Mouse (Mus musculus): ENCODE data around the gene Cuta. TPM values are rescaled to one million over a fixed set of nuclear protein-coding genes. Genes with fewer than 3 reads are reported as not detected.

Cuta gene
- total RNA-seq, 2 experiments from 2014 or later, result 14.4 to 59.6 TPM

- ATAC-seq (replicated peaks; ENCODE audit: low FRiP score, poor library complexity, severe bottlenecking), result no peak
Observed at GRCm38 (mm10) chr17:26957872-26958271, 18.5 kb upstream of the Cuta start.

- ATAC-seq (replicated peaks; ENCODE audit: low FRiP score, poor library complexity, severe bottlenecking), result peak; percentile 83
Observed at GRCm38 (mm10) chr17:26956895-26957294, 17.5 kb upstream of the Cuta start.

- ATAC-seq (replicated peaks; ENCODE audit: low FRiP score, poor library complexity, severe bottlenecking), result peak; percentile 47; the same call in 1 of the 2 replicates
Observed at GRCm38 (mm10) chr17:26956309-26956708, 16.9 kb upstream of the Cuta start.

GRCm38 (mm10) chr17:26953726-26954125 lies 14.4 kb upstream of the Cuta start:
- no peak for ATAC-seq (replicated peaks; ENCODE audit: low FRiP score, poor library complexity, severe bottlenecking)

GRCm38 (mm10) chr17:26953201-26953600 lies 13.8 kb upstream of the Cuta start:
- no peak for ATAC-seq (replicated peaks; ENCODE audit: low FRiP score, poor library complexity, severe bottlenecking)

- no peak for ATAC-seq (replicated peaks; ENCODE audit: low FRiP score, poor library complexity, severe bottlenecking)
Observed at GRCm38 (mm10) chr17:26951952-26952877, 12.8 kb upstream of the Cuta start.

- ATAC-seq (replicated peaks; ENCODE audit: low FRiP score, poor library complexity, severe bottlenecking), result no peak
Observed at GRCm38 (mm10) chr17:26951406-26951805, 12.0 kb upstream of the Cuta start.

GRCm38 (mm10) chr17:26950560-26951288 lies 11.4 kb upstream of the Cuta start:
- no peak for ATAC-seq (replicated peaks; ENCODE audit: low FRiP score, poor library complexity, severe bottlenecking)

- ATAC-seq (replicated peaks; ENCODE audit: low FRiP score, poor library complexity, severe bottlenecking), result no peak
Observed at GRCm38 (mm10) chr17:26949866-26950265, 10.5 kb upstream of the Cuta start.

GRCm38 (mm10) chr17:26949051-26949577 lies 9.7 kb upstream of the Cuta start:
- ATAC-seq (replicated peaks; ENCODE audit: low FRiP score, poor library complexity, severe bottlenecking), result peak; percentile 48; the same call in 1 of the 2 replicates

GRCm38 (mm10) chr17:26948316-26949050 lies 9.1 kb upstream of the Cuta start:
- ATAC-seq (replicated peaks; ENCODE audit: low FRiP score, poor library complexity, severe bottlenecking), result peak; percentile 50; the same call in 1 of the 2 replicates

GRCm38 (mm10) chr17:26947231-26948100 lies 8.1 kb upstream of the Cuta start:
- no peak for ATAC-seq (replicated peaks; ENCODE audit: low FRiP score, poor library complexity, severe bottlenecking)

- peak; percentile 33; the same call in 1 of the 2 replicates for ATAC-seq (replicated peaks; ENCODE audit: low FRiP score, poor library complexity, severe bottlenecking)
Observed at GRCm38 (mm10) chr17:26946567-26946966, 7.2 kb upstream of the Cuta start.

GRCm38 (mm10) chr17:26945824-26946495 lies 6.6 kb upstream of the Cuta start:
- ATAC-seq (replicated peaks; ENCODE audit: low FRiP score, poor library complexity, severe bottlenecking), result no peak

- ATAC-seq (replicated peaks; ENCODE audit: low FRiP score, poor library complexity, severe bottlenecking), result no peak
Observed at GRCm38 (mm10) chr17:26941841-26942570, 2.6 kb upstream of the Cuta start.

- ATAC-seq (replicated peaks; ENCODE audit: low FRiP score, poor library complexity, severe bottlenecking), result no peak
Observed at GRCm38 (mm10) chr17:26941031-26941789, 1.8 kb upstream of the Cuta start, which contains the start of gene Syngap1. TSS of gene Syngap1 (plus strand) at chr17:26941253.

- no peak for ATAC-seq (replicated peaks; ENCODE audit: low FRiP score, poor library complexity, severe bottlenecking)
Observed at GRCm38 (mm10) chr17:26939973-26940300, 568 bp upstream of the Cuta start.
